Mouse (Mus musculus) forebrain, embryonic 16.5 days (tissue): ENCODE measurements around the gene Sh3bp5. TPM values are rescaled to one million over a fixed set of nuclear protein-coding genes. Genes with fewer than 3 reads are reported as not detected.

Source experiments
- ATAC-seq: fragments of 200-750 bp; cut with Nextera tagmentation; 2 replicates; pipeline ENCODE4 v1.8.0; 2017; ENCODE audit warnings: mild to moderate bottlenecking, moderate library complexity
- H3K27ac ChIP-seq: fragments of 300-500 bp; sonication (generic); 2 replicates; pipeline ENCODE4 v1.5.1; 2014; ENCODE audit warnings: low read length, control low read depth
- H3K27me3 ChIP-seq: fragments of 300-500 bp; sonication (generic); replicated peaks from 2 replicates; pipeline ENCODE4 v1.6.1; 2014; ENCODE audit warnings: low read length; ENCODE audit not compliant: control insufficient read depth, insufficient read depth
- H3K36me3 ChIP-seq: fragments of 300-500 bp; sonication (generic); 2 replicates; pipeline ENCODE4 v1.6.1; 2014; ENCODE audit not compliant: control insufficient read depth, insufficient read depth
- H3K4me1 ChIP-seq: fragments of 300-500 bp; sonication (generic); replicated peaks from 2 replicates; pipeline ENCODE4 v1.6.1; 2014; ENCODE audit warnings: low read length; ENCODE audit not compliant: control insufficient read depth, insufficient read depth
- H3K4me2 ChIP-seq: fragments of 300-500 bp; sonication (generic); 2 replicates; pipeline ENCODE4 v1.6.1; 2014; ENCODE audit warnings: mild to moderate bottlenecking, low read length, control low read depth
- H3K4me3 ChIP-seq: fragments of 300-500 bp; sonication (generic); replicated peaks from 2 replicates; pipeline ENCODE4 v1.5.1; 2014; ENCODE audit warnings: mild to moderate bottlenecking, low read length, control low read depth
- H3K9ac ChIP-seq: fragments of 300-500 bp; sonication (generic); replicated peaks from 2 replicates; pipeline ENCODE4 v1.6.1; 2014; ENCODE audit warnings: low read depth, low read length, control low read depth
- H3K9me3 ChIP-seq: fragments of 300-500 bp; sonication (generic); 2 replicates; pipeline ENCODE4 v1.6.1; 2016; ENCODE audit warnings: low read length; ENCODE audit not compliant: control insufficient read depth
- WGBS: fragments of 180-500 bp; shearing (Covaris S2); extraction: QIAGEN DNeasy Blood & Tissue Kit; methylation state at CpG from one replicate; pipeline ENCODE4 v1.1.7; 2014; 5-methylcytosine and 5-hydroxymethylcytosine counted together
- polyA plus RNA-seq: library from polyadenylated mRNA; unstranded; fragments of >200 nt; fragmentation: Nextera tagmentation; extraction: Ambion mirVana; gene quantifications from 2 replicates; pipeline ENCODE4 v1.2.1, GENCODE M21; 2015

Gene Sh3bp5
- polyA plus RNA-seq, 1 experiment from 2014 or later = 128 TPM

DNA sequence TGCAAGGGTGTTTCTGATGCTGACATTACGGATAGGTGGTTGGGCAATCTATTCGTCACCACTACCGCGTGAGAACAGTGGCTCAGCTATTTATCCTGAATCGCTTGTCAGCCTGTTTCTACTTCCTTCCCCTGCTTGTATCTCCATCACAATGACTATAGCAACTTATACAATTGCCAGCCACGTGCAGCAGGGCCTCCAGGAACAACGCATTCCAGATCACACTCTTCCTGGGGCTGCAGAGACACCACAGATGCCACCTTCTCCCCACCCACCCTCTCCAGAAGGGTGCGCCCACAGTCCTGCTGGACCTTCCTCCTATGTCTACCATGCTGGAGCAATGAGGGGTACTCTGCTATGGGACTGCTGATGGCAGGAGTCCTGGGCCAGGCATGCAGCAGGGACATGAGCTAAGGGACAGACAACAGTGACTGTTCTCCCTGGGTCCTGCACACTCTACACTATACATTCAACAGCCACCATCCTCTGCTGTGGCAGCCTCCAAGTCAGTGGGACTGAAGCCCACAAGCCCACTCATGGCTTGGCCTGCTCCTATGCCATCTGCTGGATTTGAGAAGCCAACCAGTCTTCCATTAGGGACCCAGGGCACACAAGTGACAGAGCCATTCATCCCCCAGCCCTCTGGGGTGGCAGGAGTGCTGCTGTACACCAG lies 42.9 kb downstream of the Sh3bp5 start:
- no peak overlapping the region for H3K27ac ChIP-seq
- H3K4me2 ChIP-seq = no peak overlapping the region
- no peaks in the 10 kb centered on the region for H3K4me1 ChIP-seq
- no peak for ATAC-seq
- H3K36me3 ChIP-seq = no peaks in the 10 kb centered on the region
- H3K9me3 ChIP-seq = no peaks in the 10 kb centered on the region
- H3K4me3 ChIP-seq = no peak overlapping the region
- H3K27me3 ChIP-seq = no peaks in the 10 kb centered on the region
- H3K9ac ChIP-seq = no peak overlapping the region
- 76% methylated on average over 8 of the region's 8 CpGs for WGBS

DNA sequence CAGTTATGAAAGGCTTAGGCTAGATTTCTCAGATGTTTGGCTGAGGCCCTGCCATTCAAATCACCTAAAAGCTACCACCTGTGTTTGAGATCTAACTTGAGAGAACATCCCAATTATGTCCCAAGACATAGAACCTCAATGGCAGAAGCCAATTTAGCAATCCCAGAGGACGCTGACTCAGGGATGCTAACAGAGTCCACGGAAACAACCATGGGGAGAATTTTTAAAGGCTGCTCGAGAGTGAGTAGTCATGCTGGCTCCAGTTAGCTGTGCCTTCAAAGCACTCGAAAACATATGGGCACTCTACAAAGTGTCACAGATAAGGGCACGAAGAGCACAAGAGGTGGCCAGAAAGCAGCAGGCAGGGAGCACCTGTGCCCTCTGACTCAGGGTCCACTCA lies 43.6 kb downstream of the Sh3bp5 start:
- Histone ChIP-seq H3K27ac (no peak overlapping the region), H3K4me3 (no peak overlapping the region), H3K9me3 (no peaks in the 10 kb centered on the region), H3K4me2 (no peak overlapping the region), H3K9ac (no peak overlapping the region), H3K27me3 (no peaks in the 10 kb centered on the region), H3K36me3 (no peaks in the 10 kb centered on the region), H3K4me1 (no peaks in the 10 kb centered on the region)
- no peak for ATAC-seq
- 85% methylated on average over 5 of the region's 5 CpGs for WGBS

GRCm38 (mm10) chr14:31389421-31390147 lies 46.3 kb downstream of the Sh3bp5 start:
- 92% methylated on average over 8 of the region's 8 CpGs for WGBS
- Histone ChIP-seq H3K9ac (no peak overlapping the region), H3K9me3 (no peaks in the 10 kb centered on the region), H3K4me1 (0 out of 2 replicates have a peak, but pooled peaks cover 2% of the 10 kb centered on the region), H3K27ac (no peak overlapping the region), H3K36me3 (no peaks in the 10 kb centered on the region), H3K27me3 (no peaks in the 10 kb centered on the region), H3K4me2 (no peak overlapping the region), H3K4me3 (no peak overlapping the region)
- ATAC-seq = no peak

DNA sequence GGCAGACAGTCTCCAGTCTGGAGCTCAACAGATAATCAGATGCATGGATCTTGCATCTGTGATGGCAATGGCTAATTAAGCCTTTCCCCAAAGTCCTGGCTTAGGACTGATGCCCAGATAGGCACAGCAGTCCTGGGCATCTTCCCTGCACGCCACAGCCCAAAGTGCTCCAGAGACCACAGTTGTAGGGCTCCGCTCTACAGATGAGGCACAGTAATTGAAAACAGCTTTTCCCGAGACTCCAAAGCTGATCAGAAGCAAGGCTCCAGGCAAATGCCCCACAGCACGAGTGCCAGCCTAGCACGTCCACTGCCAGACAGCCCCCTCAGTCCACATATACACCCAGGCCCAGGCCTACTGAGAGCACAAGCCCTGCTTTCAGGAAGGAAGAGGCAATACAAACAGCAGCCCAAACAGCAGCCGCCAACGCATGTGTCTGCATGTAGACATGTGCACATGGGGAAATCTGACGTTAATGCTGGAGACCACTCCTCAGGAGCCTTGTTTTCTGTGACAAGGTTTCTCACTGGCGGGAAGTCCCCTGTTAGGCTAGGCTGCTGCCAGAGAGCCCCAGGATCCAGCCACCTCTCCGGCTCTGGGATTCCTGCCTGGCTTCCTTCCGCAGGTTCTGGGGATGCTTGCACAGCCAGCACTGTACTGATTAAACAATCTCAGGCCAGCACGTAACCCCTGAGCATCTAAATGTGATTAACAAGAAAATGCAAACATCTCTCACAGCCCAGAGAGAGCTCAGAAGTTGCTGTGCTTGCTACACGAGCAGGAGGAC lies 47.6 kb downstream of the Sh3bp5 start:
- ATAC-seq = no peak
- Histone ChIP-seq H3K9me3 (no peaks in the 10 kb centered on the region), H3K4me1 (0 out of 2 replicates have a peak, but pooled peaks cover 4% of the 10 kb centered on the region), H3K9ac (no peak overlapping the region), H3K4me2 (no peak overlapping the region), H3K36me3 (no peaks in the 10 kb centered on the region), H3K27me3 (no peaks in the 10 kb centered on the region), H3K4me3 (no peak overlapping the region), H3K27ac (no peak overlapping the region)
- 81% methylated on average over 13 of the region's 13 CpGs for WGBS

DNA sequence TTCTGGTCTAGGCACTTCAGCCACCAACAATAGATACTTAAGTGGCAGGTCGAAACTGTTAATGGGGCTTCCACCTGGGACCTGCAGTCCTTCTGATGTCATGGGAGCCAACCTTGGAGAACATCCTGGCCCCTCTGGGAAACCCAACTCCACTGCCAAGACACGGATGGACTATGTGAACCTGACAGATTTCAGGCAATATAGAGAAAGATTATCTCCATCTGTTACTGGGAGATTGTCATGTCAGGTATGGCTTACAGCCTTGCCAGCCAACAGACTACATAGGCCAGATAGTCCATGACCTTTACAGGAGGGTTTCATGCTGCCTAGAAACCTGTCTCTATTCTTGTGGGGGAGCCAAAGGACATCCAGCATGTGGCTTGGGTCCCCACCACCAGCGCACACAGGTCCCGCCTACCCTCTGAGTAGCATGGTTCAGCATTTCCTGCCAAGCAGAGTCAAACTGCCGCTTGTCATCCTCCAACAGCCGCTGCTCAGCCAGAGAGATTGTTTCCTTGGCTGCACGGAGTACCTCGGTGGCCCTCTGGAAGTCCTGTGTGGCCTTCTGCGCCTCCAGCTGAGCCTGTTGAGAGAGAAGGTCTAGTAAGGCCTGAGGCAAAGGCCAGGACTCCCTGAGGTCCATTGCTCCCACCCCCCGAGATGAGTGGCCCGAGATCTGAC lies 48.4 kb downstream of the Sh3bp5 start:
- 0 out of 2 replicates have a peak, but pooled peaks cover 4% of the 10 kb centered on the region for H3K4me1 ChIP-seq

DNA sequence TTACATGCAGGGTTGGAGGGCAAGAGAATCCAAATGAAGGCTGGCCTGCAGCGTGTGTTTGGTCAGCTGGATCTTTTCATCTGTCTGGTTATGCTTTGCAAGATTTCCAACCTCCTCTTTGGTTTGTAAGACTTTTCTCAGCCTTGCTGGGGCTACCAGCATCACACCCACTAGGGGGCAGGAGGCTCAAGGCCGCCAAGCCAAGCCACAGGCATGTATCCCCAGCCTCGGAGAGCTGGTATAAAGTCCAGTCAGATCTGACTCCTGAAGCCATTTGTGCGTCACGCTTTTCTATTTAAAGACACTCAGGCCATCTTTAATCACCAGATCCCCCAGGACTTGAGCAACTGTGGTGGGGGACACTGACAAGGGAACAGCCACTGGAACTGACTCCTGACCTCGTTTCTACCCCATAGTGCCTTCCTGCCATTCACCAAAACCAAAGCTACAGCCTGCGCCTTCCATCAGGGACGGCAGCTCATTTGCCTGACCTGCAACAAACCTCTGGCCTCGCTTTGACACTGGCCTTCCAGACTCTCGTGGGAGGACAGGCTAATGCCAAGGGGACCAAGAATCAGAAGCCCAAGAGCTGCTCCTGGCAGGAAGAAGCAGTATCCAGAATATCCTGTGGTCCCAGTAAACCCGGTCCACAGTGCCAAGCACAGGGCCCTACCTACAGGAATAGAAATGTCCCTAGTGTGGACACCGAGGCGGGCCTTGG lies 49.7 kb downstream of the Sh3bp5 start:
- Histone ChIP-seq H3K9me3 (no peaks in the 10 kb centered on the region; the same call in 1 of the 2 replicates), H3K4me1 (0 out of 2 replicates have a peak, but pooled peaks cover 4% of the 10 kb centered on the region), H3K4me2 (no peak overlapping the region), H3K4me3 (no peak overlapping the region), H3K27me3 (no peaks in the 10 kb centered on the region), H3K27ac (no peak overlapping the region), H3K36me3 (0 out of 2 replicates have a peak, but pooled peaks cover 2% of the 10 kb centered on the region), H3K9ac (no peak overlapping the region)
- ATAC-seq = no peak
- 63% methylated on average over 13 of the region's 13 CpGs for WGBS

More for the DNA sequence above, 48.4 kb downstream of the Sh3bp5 start:
- H3K27ac ChIP-seq = no peak overlapping the region
- no peak for ATAC-seq
- H3K9me3 ChIP-seq = no peaks in the 10 kb centered on the region; the same call in 1 of the 2 replicates
- WGBS = 80% methylated on average over 11 of the region's 11 CpGs
- H3K36me3 ChIP-seq = no peaks in the 10 kb centered on the region
- no peaks in the 10 kb centered on the region for H3K27me3 ChIP-seq
- H3K4me3 ChIP-seq = no peak overlapping the region
- no peak overlapping the region for H3K9ac ChIP-seq
- no peak overlapping the region for H3K4me2 ChIP-seq

DNA sequence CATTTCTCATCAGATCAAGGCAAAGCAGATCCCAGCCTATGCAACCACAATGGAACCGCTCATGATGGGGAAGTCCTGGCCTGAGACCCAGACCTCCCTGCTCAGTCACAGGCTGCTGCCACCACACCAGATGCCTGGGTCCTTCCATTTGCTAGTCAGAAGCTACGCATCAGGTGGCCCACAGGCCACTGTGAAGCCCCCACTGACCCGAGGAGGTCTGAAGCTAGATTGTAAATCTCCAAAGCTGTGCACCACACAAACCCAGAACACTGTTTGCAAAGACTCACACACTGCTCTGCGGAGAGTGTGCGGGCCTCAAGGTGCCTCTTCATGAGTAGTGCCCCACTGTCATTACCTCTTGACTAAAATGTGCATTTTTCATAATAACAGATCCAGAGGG lies 50.5 kb downstream of the Sh3bp5 start:
- Histone ChIP-seq H3K4me2 (no peak overlapping the region), H3K4me3 (no peak overlapping the region), H3K9ac (no peak overlapping the region), H3K27ac (no peak overlapping the region), H3K27me3 (no peaks in the 10 kb centered on the region), H3K36me3 (0 out of 2 replicates have a peak, but pooled peaks cover 2% of the 10 kb centered on the region), H3K4me1 (0 out of 2 replicates have a peak, but pooled peaks cover 4% of the 10 kb centered on the region), H3K9me3 (no peaks in the 10 kb centered on the region; the same call in 1 of the 2 replicates)
- WGBS = 95% methylated on average over 5 of the region's 5 CpGs
- no peak for ATAC-seq
